Mouse (Mus musculus): ENCODE data around the gene Rps6ka5. TPM values are rescaled to one million over a fixed set of nuclear protein-coding genes. Genes with fewer than 3 reads are reported as not detected.

The Rps6ka5 gene
- total and polyA plus RNA-seq, 2 experiments from 2014 or later = 6.2 to 10.5 TPM

- peak overlapping the region; percentile 89 for H3K4me3 ChIP-seq (ENCODE audit: low read length)
- H3K9ac ChIP-seq (replicated peaks; ENCODE audit: low read length) = peak overlapping the region; percentile 99
- H3K27me3 ChIP-seq (ENCODE audit: insufficient read depth, low read length) = no peaks in the 10 kb centered on the region
- H3K27ac ChIP-seq = peak overlapping the region; percentile 91
- H3K9me3 ChIP-seq (ENCODE audit: low read length) = no peaks in the 10 kb centered on the region
- ATAC-seq = peak; percentile 65
- peak; percentile 61 for DNase-seq (ENCODE audit: low spot score)
- WGBS = under 1% methylated on average over 53 of the region's 76 CpGs
- H3K36me3 ChIP-seq (ENCODE audit: insufficient read depth, low read length) = no peaks in the 10 kb centered on the region
- peak overlapping the region; percentile 80 for H3K4me2 ChIP-seq (ENCODE audit: low read depth, low read length)
- H3K4me1 ChIP-seq (ENCODE audit: insufficient read depth, low read length) = peaks cover 14% of the 10 kb centered on the region; the same call in 1 of the 2 replicates
- TF ChIP-seq CTCF (IDR thresholded peaks at IDR 0.05; ENCODE audit: low read depth) = no peak
Observed at GRCm38 (mm10) chr12:100520077-100520793, 206.5 kb downstream of the Rps6ka5 start.

- Histone ChIP-seq H3K4me1 (ENCODE audit: insufficient read depth, low read length) (peaks cover 14% of the 10 kb centered on the region; the same call in 1 of the 2 replicates), H3K36me3 (ENCODE audit: insufficient read depth, low read length) (no peaks in the 10 kb centered on the region), H3K9me3 (ENCODE audit: low read length) (no peaks in the 10 kb centered on the region), H3K9ac (replicated peaks; ENCODE audit: low read length) (peak overlapping the region; percentile 99), H3K27ac (peak overlapping the region; percentile 91; the same call in 1 of the 2 replicates), H3K4me2 (ENCODE audit: low read depth, low read length) (peak overlapping the region; percentile 80), H3K27me3 (ENCODE audit: insufficient read depth, low read length) (no peaks in the 10 kb centered on the region), H3K4me3 (ENCODE audit: low read length) (peak overlapping the region; percentile 89)
- DNase-seq (ENCODE audit: low spot score) (peak; percentile 45), ATAC-seq (peak; percentile 25)
- 20% methylated on average over 7 of the region's 7 CpGs for WGBS
- no peak; the same call in 1 of the 2 replicates for TF ChIP-seq CTCF (IDR thresholded peaks at IDR 0.05; ENCODE audit: low read depth)
Observed at GRCm38 (mm10) chr12:100519684-100520076, 207.1 kb downstream of the Rps6ka5 start.

GRCm38 (mm10) chr12:100517371-100517770 lies 209.4 kb downstream of the Rps6ka5 start:
- 0 out of 2 replicates have a peak, but pooled peaks cover 4% of the 10 kb centered on the region for H3K36me3 ChIP-seq (ENCODE audit: insufficient read depth, low read length)
- no peak overlapping the region for H3K27ac ChIP-seq
- H3K4me1 ChIP-seq (ENCODE audit: insufficient read depth, low read length) = peaks cover 14% of the 10 kb centered on the region; the same call in 1 of the 2 replicates
- H3K9me3 ChIP-seq (ENCODE audit: low read length) = no peaks in the 10 kb centered on the region
- H3K27me3 ChIP-seq (ENCODE audit: insufficient read depth, low read length) = no peaks in the 10 kb centered on the region
- H3K4me3 ChIP-seq (ENCODE audit: low read length) = no peak overlapping the region
- ATAC-seq (no peak), DNase-seq (ENCODE audit: low spot score) (no peak)
- H3K9ac ChIP-seq (replicated peaks; ENCODE audit: low read length) = no peak overlapping the region
- 91% methylated on average over 9 of the region's 9 CpGs for WGBS
- no peak overlapping the region for H3K4me2 ChIP-seq (ENCODE audit: low read depth, low read length)
- TF ChIP-seq CTCF (IDR thresholded peaks at IDR 0.05; ENCODE audit: low read depth) = no peak

GRCm38 (mm10) chr12:100516161-100516838 lies 210.5 kb downstream of the Rps6ka5 start:
- H3K4me1 ChIP-seq (ENCODE audit: insufficient read depth, low read length) = peaks cover 14% of the 10 kb centered on the region; the same call in 1 of the 2 replicates
- no peak overlapping the region for H3K27ac ChIP-seq
- H3K27me3 ChIP-seq (ENCODE audit: insufficient read depth, low read length) = no peaks in the 10 kb centered on the region
- no peak overlapping the region for H3K9ac ChIP-seq (replicated peaks; ENCODE audit: low read length)
- H3K36me3 ChIP-seq (ENCODE audit: insufficient read depth, low read length) = 0 out of 2 replicates have a peak, but pooled peaks cover 4% of the 10 kb centered on the region
- no peak for TF ChIP-seq CTCF (IDR thresholded peaks at IDR 0.05; ENCODE audit: low read depth)
- 97% methylated on average over 1 of the region's 1 CpGs for WGBS
- ATAC-seq = no peak
- no peaks in the 10 kb centered on the region for H3K9me3 ChIP-seq (ENCODE audit: low read length)
- peak; percentile 32 for DNase-seq (ENCODE audit: low spot score)
- no peak overlapping the region for H3K4me2 ChIP-seq (ENCODE audit: low read depth, low read length)
- H3K4me3 ChIP-seq (ENCODE audit: low read length) = no peak overlapping the region

GRCm38 (mm10) chr12:100515493-100515892 lies 211.3 kb downstream of the Rps6ka5 start:
- Histone ChIP-seq H3K36me3 (ENCODE audit: insufficient read depth, low read length) (0 out of 2 replicates have a peak, but pooled peaks cover 4% of the 10 kb centered on the region), H3K27ac (no peak overlapping the region), H3K4me1 (ENCODE audit: insufficient read depth, low read length) (peaks cover 14% of the 10 kb centered on the region; the same call in 1 of the 2 replicates), H3K9ac (replicated peaks; ENCODE audit: low read length) (no peak overlapping the region), H3K9me3 (ENCODE audit: low read length) (no peaks in the 10 kb centered on the region), H3K27me3 (ENCODE audit: insufficient read depth, low read length) (no peaks in the 10 kb centered on the region), H3K4me3 (ENCODE audit: low read length) (no peak overlapping the region), H3K4me2 (ENCODE audit: low read depth, low read length) (no peak overlapping the region)
- TF ChIP-seq CTCF (IDR thresholded peaks at IDR 0.05; ENCODE audit: low read depth) = no peak
- DNase-seq (ENCODE audit: low spot score) (no peak), ATAC-seq (no peak)
- WGBS = 97% methylated on average over 4 of the region's 4 CpGs

- H3K4me1 ChIP-seq (ENCODE audit: insufficient read depth, low read length) = peaks cover 13% of the 10 kb centered on the region; the same call in 1 of the 2 replicates
- DNase-seq (ENCODE audit: low spot score) = no peak
- no peak for TF ChIP-seq CTCF (IDR thresholded peaks at IDR 0.05; ENCODE audit: low read depth)
- H3K4me2 ChIP-seq (ENCODE audit: low read depth, low read length) = no peak overlapping the region
- no peak overlapping the region for H3K27ac ChIP-seq
- H3K36me3 ChIP-seq (ENCODE audit: insufficient read depth, low read length) = 0 out of 2 replicates have a peak, but pooled peaks cover 4% of the 10 kb centered on the region
- no peak overlapping the region for H3K4me3 ChIP-seq (ENCODE audit: low read length)
- H3K27me3 ChIP-seq (ENCODE audit: insufficient read depth, low read length) = no peaks in the 10 kb centered on the region
- ATAC-seq = no peak
- WGBS = 71% methylated on average over 1 of the region's 1 CpGs
- H3K9me3 ChIP-seq (ENCODE audit: low read length) = no peaks in the 10 kb centered on the region
- H3K9ac ChIP-seq (replicated peaks; ENCODE audit: low read length) = no peak overlapping the region
Observed at GRCm38 (mm10) chr12:100514611-100515010, 212.2 kb downstream of the Rps6ka5 start.
